Mouse (Mus musculus): ENCODE measurements at regions not wholly inside any gene's neighbourhood (a gene's known extent, or its start where the extent isn't known, plus 50 kb on each side); places are given as distances from the start of the nearest gene placed in this dataset.
"Not testable (repeated sequence)": the region's sequence is repeated elsewhere in the genome, so short reads cannot be mapped to it uniquely, and the experiment has no call there.

DNA sequence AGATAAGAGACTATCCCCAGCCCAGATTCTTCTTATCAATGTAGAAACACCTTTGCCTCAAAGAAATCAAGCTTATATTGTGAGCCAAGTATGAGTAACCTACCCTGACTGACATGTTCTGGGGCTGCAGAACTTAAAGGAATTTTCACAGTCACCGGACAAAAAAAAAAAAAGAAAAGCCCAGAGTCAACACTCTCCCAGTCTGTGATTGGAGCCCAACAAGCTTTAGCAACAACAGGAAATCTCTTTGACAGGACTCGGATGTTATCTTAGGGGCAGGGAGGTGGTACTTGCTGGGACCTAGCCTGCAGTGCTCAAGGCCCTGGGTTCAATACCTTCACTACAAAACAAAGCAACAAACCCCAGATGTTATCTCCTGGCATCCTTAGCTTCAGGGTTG is 114.2 kb downstream of the Nectin1 start:
- no peak for ATAC-seq (replicated peaks; ENCODE audit: poor library complexity, severe bottlenecking)

- ATAC-seq (replicated peaks; ENCODE audit: poor library complexity, severe bottlenecking) = no peak
These were observed 115.0 kb downstream of the Nectin1 start for GRCm38 (mm10) chr9:43858761-43859160.

- no peak for ATAC-seq (replicated peaks; ENCODE audit: poor library complexity, severe bottlenecking)
These were observed 116.5 kb downstream of the Nectin1 start for GRCm38 (mm10) chr9:43860264-43860663.

- ATAC-seq (replicated peaks; ENCODE audit: poor library complexity, severe bottlenecking) = no peak
These were observed 117.6 kb downstream of the Nectin1 start for GRCm38 (mm10) chr9:43861375-43861774.

- not testable (repeated sequence) for ATAC-seq (replicated peaks; ENCODE audit: poor library complexity, severe bottlenecking)
These were observed 118.2 kb downstream of the Nectin1 start for GRCm38 (mm10) chr9:43862034-43862433.

- ATAC-seq (replicated peaks; ENCODE audit: poor library complexity, severe bottlenecking) = no peak
These were observed 120.0 kb downstream of the Nectin1 start for GRCm38 (mm10) chr9:43863609-43864397.

- ATAC-seq (replicated peaks; ENCODE audit: poor library complexity, severe bottlenecking) = no peak
These were observed 123.0 kb downstream of the Nectin1 start for GRCm38 (mm10) chr9:43866802-43867201.

DNA sequence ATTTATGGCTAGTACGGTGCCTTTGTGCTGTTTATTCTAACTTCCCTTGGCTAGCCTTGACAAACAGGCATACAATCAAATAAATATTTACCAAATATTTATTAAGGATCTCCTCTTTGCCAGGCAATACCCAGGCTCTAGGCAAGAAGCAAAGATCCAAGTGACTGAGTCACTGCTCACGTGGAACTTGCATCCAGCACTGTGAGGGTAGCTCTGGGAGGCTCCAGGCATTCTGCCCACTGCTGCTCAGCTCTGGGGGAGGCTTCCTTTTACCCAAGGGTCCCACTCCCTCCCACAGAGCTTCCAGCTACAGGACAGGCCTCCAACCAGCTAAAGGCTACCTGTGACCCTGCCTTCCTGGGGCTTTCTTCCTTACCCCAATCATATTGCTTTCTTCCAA is 130.1 kb downstream of the Nectin1 start:
- no peak for ATAC-seq (replicated peaks; ENCODE audit: poor library complexity, severe bottlenecking)

GRCm38 (mm10) chr9:43874332-43874731 is 130.5 kb downstream of the Nectin1 start:
- ATAC-seq (replicated peaks; ENCODE audit: poor library complexity, severe bottlenecking) = no peak

- ATAC-seq (replicated peaks; ENCODE audit: poor library complexity, severe bottlenecking) = no peak
These were observed 135.6 kb downstream of the Nectin1 start for GRCm38 (mm10) chr9:43879220-43879968.

- ATAC-seq (replicated peaks; ENCODE audit: poor library complexity, severe bottlenecking) = no peak
These were observed 136.2 kb downstream of the Nectin1 start for GRCm38 (mm10) chr9:43879969-43880396.

GRCm38 (mm10) chr9:43893086-43893485 is 149.3 kb downstream of the Nectin1 start:
- no peak for ATAC-seq (replicated peaks; ENCODE audit: poor library complexity, severe bottlenecking)

DNA sequence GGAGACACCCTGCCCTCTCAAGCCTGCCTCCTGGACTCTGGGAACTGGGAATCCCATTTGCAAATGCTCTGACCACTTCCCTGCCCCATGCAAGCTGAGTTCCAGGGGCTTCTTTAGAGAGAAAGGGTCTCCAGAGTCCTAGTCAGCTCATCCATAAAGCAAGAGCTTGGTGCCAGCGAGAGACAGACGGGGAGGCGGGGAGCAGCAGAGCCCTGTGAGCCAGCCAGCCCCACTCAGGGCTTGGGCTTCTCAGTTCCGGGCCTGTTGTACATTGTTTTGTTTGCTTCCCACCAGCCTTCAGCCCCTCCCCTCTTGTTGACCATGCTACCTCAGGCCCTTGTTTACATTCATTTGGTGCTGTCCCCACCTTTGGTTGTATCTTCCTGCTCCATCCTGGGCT is 143.9 kb upstream of the Thy1 start:
- no peak for ATAC-seq (replicated peaks; ENCODE audit: poor library complexity, severe bottlenecking)

GRCm38 (mm10) chr9:43908325-43908724 is 134.9 kb upstream of the Thy1 start:
- no peak for ATAC-seq (replicated peaks; ENCODE audit: poor library complexity, severe bottlenecking)

DNA sequence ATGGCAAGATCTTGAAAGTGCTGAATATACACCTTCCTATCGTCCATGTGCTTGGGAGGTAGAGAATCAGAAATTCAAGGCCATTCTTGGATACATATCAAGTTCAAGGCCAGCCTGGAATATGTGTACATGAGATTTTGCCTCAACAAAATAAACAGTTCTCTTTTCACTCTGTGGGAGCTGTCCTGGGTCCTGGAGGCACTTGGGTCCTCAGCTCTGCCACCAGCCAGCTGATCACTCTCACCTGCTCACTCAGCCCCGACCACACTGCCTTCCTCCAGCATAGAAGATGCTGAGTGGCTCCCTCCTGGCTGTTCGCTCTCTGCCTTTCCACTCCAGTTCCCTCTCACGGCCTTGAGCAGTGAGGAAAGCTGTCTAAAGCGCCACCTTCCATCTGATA is 128.2 kb upstream of the Thy1 start:
- ATAC-seq (replicated peaks; ENCODE audit: poor library complexity, severe bottlenecking) = no peak

DNA sequence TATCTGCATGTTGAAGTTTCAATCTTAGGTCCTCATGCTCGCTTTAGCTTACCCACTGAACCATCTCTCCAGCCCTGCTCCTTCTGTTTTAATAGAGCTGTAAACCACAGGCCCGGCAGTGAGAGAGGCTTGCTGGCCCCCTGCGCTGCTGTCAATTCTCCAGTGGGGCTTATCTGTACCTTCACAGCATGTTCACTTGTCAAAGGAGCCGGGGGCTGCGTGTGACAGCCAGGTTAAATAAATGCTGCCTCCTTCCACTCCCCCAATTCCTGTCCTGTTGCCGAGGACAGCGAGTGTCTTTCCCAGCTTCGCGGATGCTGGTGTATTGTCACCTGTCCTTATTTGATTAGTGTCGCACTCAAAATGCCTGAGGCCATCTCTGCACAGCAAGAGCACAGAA is 125.7 kb upstream of the Thy1 start:
- ATAC-seq (replicated peaks; ENCODE audit: poor library complexity, severe bottlenecking) = no peak

DNA sequence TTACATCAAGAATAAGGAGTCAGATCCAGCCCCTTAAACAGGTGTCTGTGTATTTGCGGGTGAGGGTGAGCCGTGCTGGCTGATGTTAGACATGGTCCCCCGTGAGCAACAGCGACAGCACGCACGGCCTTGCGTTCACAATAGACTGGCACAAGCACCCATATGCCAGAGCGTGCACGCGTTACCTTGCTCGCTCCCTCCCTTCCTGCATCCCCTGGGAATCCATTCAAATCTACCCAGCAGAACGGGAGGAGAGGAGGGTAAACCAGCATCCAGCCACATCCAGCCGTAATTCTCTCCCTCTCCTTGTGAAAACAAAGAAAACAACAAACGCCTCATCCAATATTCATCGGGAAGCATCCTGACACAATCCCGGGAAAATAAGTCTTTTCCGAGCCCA is 124.2 kb upstream of the Thy1 start:
- ATAC-seq (replicated peaks; ENCODE audit: poor library complexity, severe bottlenecking) = no peak

DNA sequence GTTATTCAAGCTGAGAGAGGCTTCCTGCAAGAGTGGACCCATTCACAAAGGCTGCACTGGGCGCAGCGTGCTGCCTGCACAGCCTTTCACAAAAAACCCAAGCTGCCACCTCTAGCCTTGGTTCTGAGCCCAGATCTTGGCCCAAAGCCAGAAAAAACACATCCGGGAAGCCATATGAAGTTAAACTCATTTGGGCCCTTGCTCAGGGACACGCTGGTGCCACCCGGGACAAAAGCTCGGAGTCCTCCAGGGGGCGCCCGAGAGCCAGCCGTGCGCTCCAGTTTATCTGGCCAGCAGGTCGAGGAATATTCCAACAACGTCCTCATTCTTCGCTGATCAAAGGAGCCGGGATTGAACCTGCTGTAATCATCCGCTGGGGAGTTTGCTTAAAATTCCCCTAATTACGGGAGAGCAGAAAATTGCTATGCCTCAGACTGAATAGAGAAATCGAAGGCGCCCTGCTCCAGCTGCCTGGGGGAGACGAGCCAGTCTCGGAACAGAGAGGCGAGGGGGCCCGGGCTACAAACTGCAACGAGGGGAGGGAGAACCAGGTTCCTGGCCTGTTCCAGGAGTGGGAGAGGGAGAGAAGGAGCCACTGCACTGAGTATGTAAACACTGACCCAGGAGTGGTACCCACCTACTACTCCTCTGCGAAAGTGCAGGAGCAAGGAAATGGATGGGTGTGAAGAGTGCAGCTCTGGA is 123.0 kb upstream of the Thy1 start:
- ATAC-seq (replicated peaks; ENCODE audit: poor library complexity, severe bottlenecking) = peak; percentile 61

DNA sequence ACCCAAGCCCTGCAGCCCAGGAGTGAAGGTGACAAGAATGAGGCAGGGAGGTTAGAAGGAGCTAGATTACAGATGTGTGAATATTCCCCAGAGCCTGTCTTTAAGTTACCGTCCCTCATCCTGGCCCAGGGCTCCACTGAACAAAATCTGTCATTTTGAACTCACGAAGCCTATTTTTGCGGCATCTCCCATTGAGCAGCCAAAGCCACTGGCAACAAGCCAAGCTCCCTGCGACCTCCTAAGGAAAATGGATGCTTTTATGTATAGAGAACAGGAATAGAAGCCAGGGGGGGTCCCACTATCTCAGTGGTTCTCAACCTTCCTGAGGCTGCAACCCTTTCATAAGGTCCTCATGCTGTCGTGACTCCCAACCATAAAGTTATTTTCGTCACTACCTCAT is 121.0 kb upstream of the Thy1 start:
- no peak for ATAC-seq (replicated peaks; ENCODE audit: poor library complexity, severe bottlenecking)

GRCm38 (mm10) chr9:43923088-43923487 is 120.1 kb upstream of the Thy1 start:
- no peak for ATAC-seq (replicated peaks; ENCODE audit: poor library complexity, severe bottlenecking)

GRCm38 (mm10) chr9:43924795-43925194 is 118.4 kb upstream of the Thy1 start:
- ATAC-seq (replicated peaks; ENCODE audit: poor library complexity, severe bottlenecking) = no peak
